Mouse (Mus musculus) hindbrain, embryonic 12.5 days (tissue): ENCODE measurements at regions not wholly inside any gene's neighbourhood (a gene's known extent, or its start where the extent isn't known, plus 50 kb on each side); places are given as distances from the start of the nearest gene placed in this dataset.
A peak's percentile ranks its signal among the peaks of the same experiment; 100 is the strongest.

Experiments
- ATAC-seq: fragments of 200-750 bp; cut with Nextera tagmentation; 2 replicates; pipeline ENCODE4 v1.8.0; 2017; ENCODE audit warnings: moderate TSS enrichment; ENCODE audit not compliant: low FRiP score
- H3K27ac ChIP-seq: fragments of 300-500 bp; sonication (generic); 2 replicates; pipeline ENCODE4 v1.5.1; 2016; ENCODE audit warnings: mild to moderate bottlenecking
- H3K27me3 ChIP-seq: fragments of 300-500 bp; sonication (generic); 2 replicates; pipeline ENCODE4 v1.6.1; 2016; ENCODE audit warnings: mild to moderate bottlenecking
- H3K36me3 ChIP-seq: fragments of 300-500 bp; sonication (generic); 2 replicates; pipeline ENCODE4 v1.6.1; 2016; ENCODE audit warnings: mild to moderate bottlenecking
- H3K4me1 ChIP-seq: fragments of 300-500 bp; sonication (generic); 2 replicates; pipeline ENCODE4 v1.6.1; 2016
- H3K4me2 ChIP-seq: fragments of 300-500 bp; sonication (generic); replicated peaks from 2 replicates; pipeline ENCODE4 v1.6.1; 2016; ENCODE audit warnings: mild to moderate bottlenecking
- H3K4me3 ChIP-seq: fragments of 300-500 bp; sonication (generic); 2 replicates; pipeline ENCODE4 v1.5.1; 2016; ENCODE audit warnings: mild to moderate bottlenecking
- H3K9ac ChIP-seq: fragments of 300-500 bp; sonication (generic); 2 replicates; pipeline ENCODE4 v1.6.1; 2016; ENCODE audit warnings: mild to moderate bottlenecking, moderate library complexity
- H3K9me3 ChIP-seq: fragments of 300-500 bp; sonication (generic); replicated peaks from 2 replicates; pipeline ENCODE4 v1.6.1; 2016; ENCODE audit warnings: mild to moderate bottlenecking
- WGBS: fragments of 180-500 bp; shearing (Covaris S2); methylation state at CpG from one replicate; pipeline ENCODE4 v1.1.7; 2016; 5-methylcytosine and 5-hydroxymethylcytosine counted together

DNA sequence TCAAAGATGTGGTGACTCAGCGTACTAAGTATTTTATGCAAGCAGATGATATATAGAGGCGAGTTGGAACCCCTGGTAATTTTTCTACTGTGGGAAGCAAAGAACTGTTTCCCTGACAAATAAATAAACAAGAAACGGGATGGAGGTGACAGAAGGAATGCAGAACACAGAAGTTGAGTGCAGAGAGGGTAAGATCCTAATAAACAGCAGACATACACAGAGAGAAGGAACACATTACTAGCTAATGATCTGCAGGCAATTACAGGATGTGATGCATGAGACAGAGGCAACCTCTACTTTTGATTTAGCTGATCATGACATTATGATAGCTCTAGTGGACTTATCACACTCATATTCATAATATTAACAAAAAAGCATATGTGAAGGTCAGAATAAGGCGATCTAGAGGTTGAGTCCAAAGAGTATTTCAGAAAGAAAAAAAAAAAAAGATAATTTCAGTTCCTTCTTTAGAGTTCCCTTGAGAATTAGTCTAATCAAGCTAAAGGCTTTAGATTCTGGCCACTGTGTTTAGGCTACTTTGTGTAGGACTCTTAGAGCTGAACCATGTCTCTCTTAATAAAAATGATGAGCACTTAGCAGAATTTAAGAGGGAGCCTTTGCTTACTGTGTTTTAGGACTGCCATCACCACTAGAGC is 115.9 kb upstream of the Cadps start:
- no peak for ATAC-seq
- Histone ChIP-seq H3K9ac (no peak overlapping the region), H3K36me3 (no peaks in the 10 kb centered on the region), H3K4me3 (no peak overlapping the region), H3K27ac (no peak overlapping the region), H3K27me3 (no peaks in the 10 kb centered on the region), H3K4me2 (no peak overlapping the region), H3K9me3 (no peaks in the 10 kb centered on the region), H3K4me1 (no peaks in the 10 kb centered on the region)
- WGBS: 77% methylated on average over 4 of the region's 4 CpGs

DNA sequence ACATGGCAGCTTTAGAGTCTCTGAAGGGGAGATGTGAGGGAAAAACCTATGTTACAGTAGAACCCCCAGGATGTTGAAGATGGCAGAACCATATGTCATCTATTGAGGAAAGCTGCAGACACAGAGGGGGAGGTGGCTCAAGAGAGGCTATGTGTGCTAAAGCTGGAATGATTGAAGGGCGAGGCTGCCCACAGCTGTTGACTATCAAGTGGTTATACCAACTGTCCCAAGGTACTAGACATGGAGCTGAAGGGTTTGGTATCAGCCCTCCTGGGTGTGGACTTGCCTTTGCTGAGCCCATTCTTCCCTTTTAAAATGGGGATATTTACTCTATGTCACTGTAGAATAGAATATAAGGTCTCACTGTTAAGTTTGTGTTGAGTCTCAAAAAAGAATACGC is 113.5 kb upstream of the Cadps start:
- Histone ChIP-seq H3K4me1 (no peaks in the 10 kb centered on the region), H3K9ac (no peak overlapping the region), H3K27me3 (no peaks in the 10 kb centered on the region), H3K36me3 (no peaks in the 10 kb centered on the region), H3K4me2 (no peak overlapping the region), H3K27ac (no peak overlapping the region), H3K4me3 (no peak overlapping the region), H3K9me3 (no peaks in the 10 kb centered on the region)
- 88% methylated on average over 2 of the region's 2 CpGs for WGBS
- no peak for ATAC-seq

GRCm38 (mm10) chr14:12931668-12932384 is 108.9 kb upstream of the Cadps start:
- no peaks in the 10 kb centered on the region for H3K9me3 ChIP-seq
- WGBS: 53% methylated on average over 5 of the region's 5 CpGs
- no peaks in the 10 kb centered on the region for H3K27me3 ChIP-seq
- H3K4me2 ChIP-seq: no peak overlapping the region
- no peak for ATAC-seq
- no peaks in the 10 kb centered on the region for H3K36me3 ChIP-seq
- H3K4me3 ChIP-seq: no peak overlapping the region
- no peaks in the 10 kb centered on the region for H3K4me1 ChIP-seq
- H3K27ac ChIP-seq: no peak overlapping the region
- no peak overlapping the region for H3K9ac ChIP-seq

DNA sequence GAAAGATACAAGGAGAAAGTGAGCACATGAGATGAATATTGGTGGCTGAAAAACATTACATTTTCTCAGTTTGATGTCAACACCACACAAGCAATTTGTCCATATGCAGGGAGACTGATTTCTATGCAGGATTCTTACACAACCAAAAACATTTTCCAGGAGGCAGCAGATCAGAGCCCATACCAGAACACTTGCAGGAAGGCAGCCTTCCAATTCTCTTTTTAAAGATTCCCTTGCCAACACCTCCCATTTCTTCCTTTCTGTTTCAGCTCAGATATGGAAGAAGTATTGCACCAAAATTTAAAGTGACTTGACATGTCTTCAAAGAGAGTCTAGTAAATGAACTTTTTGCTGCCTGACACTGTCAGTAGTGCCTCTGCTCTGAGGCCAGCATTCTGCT is 100.7 kb upstream of the Cadps start:
- Histone ChIP-seq H3K4me3 (no peak overlapping the region), H3K4me2 (no peak overlapping the region), H3K9me3 (no peaks in the 10 kb centered on the region), H3K9ac (no peak overlapping the region), H3K36me3 (no peaks in the 10 kb centered on the region), H3K27ac (no peak overlapping the region), H3K4me1 (no peaks in the 10 kb centered on the region), H3K27me3 (no peaks in the 10 kb centered on the region)
- no peak for ATAC-seq

DNA sequence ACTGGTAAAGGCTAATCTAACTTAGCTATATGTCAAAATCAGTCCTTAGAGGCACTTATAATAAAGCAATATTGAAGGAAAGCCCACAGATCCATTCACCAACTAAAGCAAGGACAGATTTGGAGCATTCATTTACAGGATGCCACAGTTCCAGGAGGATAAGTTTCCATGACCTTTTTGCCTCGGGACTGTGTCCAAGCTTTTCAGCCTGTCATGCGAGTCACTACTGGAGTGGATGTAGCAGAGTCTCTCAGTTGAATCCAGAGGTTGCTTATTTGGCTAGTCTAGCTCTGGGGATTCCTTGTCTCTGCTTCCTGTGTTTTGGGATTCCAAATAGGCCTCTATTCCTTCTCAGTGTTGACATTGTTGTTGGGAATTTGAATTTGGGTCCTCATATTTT is 92.6 kb upstream of the Cadps start:
- Histone ChIP-seq H3K9me3 (no peaks in the 10 kb centered on the region), H3K27ac (no peak overlapping the region)
- ATAC-seq: no peak

GRCm38 (mm10) chr14:12913956-12914355 is 91.1 kb upstream of the Cadps start:
- no peaks in the 10 kb centered on the region for H3K9me3 ChIP-seq
- H3K27me3 ChIP-seq: no peaks in the 10 kb centered on the region
- H3K4me3 ChIP-seq: no peak overlapping the region
- no peaks in the 10 kb centered on the region for H3K4me1 ChIP-seq
- no peak overlapping the region for H3K9ac ChIP-seq
- H3K4me2 ChIP-seq: no peak overlapping the region
- H3K27ac ChIP-seq: no peak overlapping the region
- H3K36me3 ChIP-seq: no peaks in the 10 kb centered on the region
- ATAC-seq: no peak
- 72% methylated on average over 2 of the region's 2 CpGs for WGBS

More for the DNA sequence above, 92.6 kb upstream of the Cadps start:
- Histone ChIP-seq H3K4me1 (no peaks in the 10 kb centered on the region), H3K36me3 (no peaks in the 10 kb centered on the region), H3K27me3 (no peaks in the 10 kb centered on the region), H3K9ac (no peak overlapping the region), H3K4me3 (no peak overlapping the region), H3K4me2 (no peak overlapping the region)
- WGBS: 83% methylated on average over 2 of the region's 2 CpGs

DNA sequence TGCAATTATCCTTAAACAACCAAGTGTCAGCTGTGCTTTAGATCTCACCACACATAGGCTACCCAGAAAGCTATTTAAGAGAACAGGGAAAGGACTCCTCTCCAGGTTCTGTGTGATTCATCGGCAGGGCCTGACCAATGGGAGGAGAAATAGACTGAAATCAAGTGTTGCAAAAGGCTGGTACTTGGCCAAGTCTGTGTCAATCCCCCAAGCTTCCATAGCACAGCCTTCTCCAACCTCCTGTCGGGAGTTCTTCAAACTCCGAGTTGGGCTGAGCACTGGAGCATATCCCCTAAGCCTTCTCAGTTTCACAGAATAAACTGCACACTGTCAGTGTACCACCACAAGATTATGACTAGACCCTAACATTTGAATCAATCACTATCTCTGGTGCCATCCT is 90.5 kb upstream of the Cadps start:
- ATAC-seq: no peak
- no peaks in the 10 kb centered on the region for H3K9me3 ChIP-seq
- H3K27ac ChIP-seq: no peak overlapping the region
- no peak overlapping the region for H3K4me3 ChIP-seq
- no peak overlapping the region for H3K9ac ChIP-seq
- no peaks in the 10 kb centered on the region for H3K27me3 ChIP-seq
- H3K4me1 ChIP-seq: no peaks in the 10 kb centered on the region
- 83% methylated on average over 3 of the region's 3 CpGs for WGBS
- no peak overlapping the region for H3K4me2 ChIP-seq
- H3K36me3 ChIP-seq: no peaks in the 10 kb centered on the region

DNA sequence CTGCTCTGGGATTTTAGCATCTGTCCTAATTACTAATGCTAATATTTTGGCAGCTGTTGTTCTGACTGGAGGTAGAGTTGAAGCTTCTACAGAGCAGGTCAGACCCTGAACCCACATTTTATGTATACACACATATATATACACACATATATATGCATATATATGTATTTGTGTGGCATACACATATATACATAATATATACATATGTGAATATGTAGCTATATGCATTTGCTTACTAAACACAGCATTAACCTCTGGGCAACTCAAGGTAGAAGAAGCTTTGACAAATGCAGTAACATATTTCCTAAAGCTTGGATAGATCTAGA is 54.4 kb upstream of the Cadps start:
- peaks cover 4% of the 10 kb centered on the region; the same call in 1 of the 2 replicates for H3K4me1 ChIP-seq
- H3K27ac ChIP-seq: peak overlapping the region; percentile 49; the same call in 1 of the 2 replicates
- no peak overlapping the region for H3K9ac ChIP-seq

DNA sequence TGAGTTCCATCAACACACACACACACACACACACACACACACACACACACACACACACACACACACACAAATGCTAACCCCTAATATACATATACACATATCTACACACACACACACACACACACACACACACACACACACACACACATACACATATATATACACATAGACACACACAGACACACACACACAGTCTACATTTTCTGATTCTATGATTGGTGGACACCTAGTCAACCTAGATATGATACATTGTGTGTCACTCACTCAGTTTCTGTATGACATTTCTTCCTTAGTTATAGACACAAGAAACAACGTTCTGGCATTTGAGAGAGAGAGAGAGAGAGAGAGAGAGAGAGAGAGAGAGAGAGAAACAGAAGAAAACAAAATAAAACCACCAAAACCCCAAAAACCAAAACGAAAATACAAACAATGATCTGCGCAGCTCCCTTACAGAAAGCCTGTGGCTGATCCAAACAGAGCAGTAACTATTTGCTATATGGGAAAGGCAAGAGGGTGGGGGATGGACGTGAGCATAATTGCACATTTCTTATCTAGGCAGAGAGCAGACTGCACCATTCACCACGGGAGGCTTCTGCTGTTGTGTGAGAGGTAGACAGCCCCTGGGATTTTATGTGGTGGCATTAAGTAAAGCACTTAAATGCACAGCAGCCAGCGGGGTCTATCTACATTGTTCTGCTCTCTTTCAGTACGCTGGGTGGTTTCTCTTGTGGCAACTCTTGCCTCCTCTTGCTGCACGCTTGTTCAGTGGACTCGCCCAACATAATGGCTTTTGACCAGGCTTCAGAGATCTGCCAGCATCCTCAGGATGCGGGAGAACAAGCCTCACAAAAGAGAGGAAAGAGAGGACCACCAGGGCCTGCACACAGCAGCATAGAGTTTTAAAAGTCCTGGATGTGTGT is 53.8 kb upstream of the Cadps start:
- Histone ChIP-seq H3K4me2 (no peak overlapping the region), H3K9me3 (no peaks in the 10 kb centered on the region), H3K27ac (peak overlapping the region; percentile 49; the same call in 1 of the 2 replicates), H3K27me3 (no peaks in the 10 kb centered on the region), H3K9ac (no peak overlapping the region), H3K36me3 (no peaks in the 10 kb centered on the region), H3K4me1 (peaks cover 4% of the 10 kb centered on the region; the same call in 1 of the 2 replicates), H3K4me3 (no peak overlapping the region)
- WGBS: 60% methylated on average over 10 of the region's 10 CpGs
- peak; percentile 83 for ATAC-seq

More for the DNA sequence above, 54.4 kb upstream of the Cadps start:
- Histone ChIP-seq H3K4me2 (no peak overlapping the region), H3K4me3 (no peak overlapping the region), H3K27me3 (no peaks in the 10 kb centered on the region), H3K36me3 (no peaks in the 10 kb centered on the region), H3K9me3 (no peaks in the 10 kb centered on the region)
- peak; percentile 19; the same call in 1 of the 2 replicates for ATAC-seq
